Mouse (Mus musculus) lung, postnatal 10 days (tissue): ENCODE data around the gene Aplp2.
"Not testable (repeated sequence)": the region's sequence is repeated elsewhere in the genome, so short reads cannot be mapped to it uniquely, and the experiment has no call there.

Experiments used
- DNase-seq: peaks from one replicate; pipeline ENCODE4 v3.0.0; 2021

Aplp2 gene

GRCm38 (mm10) chr9:31176379-31177130 lies 35.1 kb downstream of the Aplp2 start:
- DNase-seq = peak; percentile 92

GRCm38 (mm10) chr9:31175978-31176377 lies 35.6 kb downstream of the Aplp2 start:
- no peak for DNase-seq

GRCm38 (mm10) chr9:31175346-31175745 lies 36.3 kb downstream of the Aplp2 start:
- no peak for DNase-seq

GRCm38 (mm10) chr9:31168356-31169093 lies 43.1 kb downstream of the Aplp2 start:
- no peak for DNase-seq

- DNase-seq = no peak
Measured at GRCm38 (mm10) chr9:31167305-31167704, 44.3 kb downstream of the Aplp2 start.

GRCm38 (mm10) chr9:31165505-31165904 lies 46.1 kb downstream of the Aplp2 start:
- not testable (repeated sequence) for DNase-seq

- no peak for DNase-seq
Measured at GRCm38 (mm10) chr9:31163327-31163726, 48.3 kb downstream of the Aplp2 start.

GRCm38 (mm10) chr9:31162911-31163310 lies 48.7 kb downstream of the Aplp2 start:
- no peak for DNase-seq

GRCm38 (mm10) chr9:31159910-31160309 lies 51.7 kb downstream of the Aplp2 start:
- DNase-seq = peak; percentile 44

- no peak for DNase-seq
Measured at GRCm38 (mm10) chr9:31156594-31156993, 55.0 kb downstream of the Aplp2 start.

GRCm38 (mm10) chr9:31151050-31151449 lies 60.6 kb downstream of the Aplp2 start:
- peak; percentile 39 for DNase-seq

GRCm38 (mm10) chr9:31148135-31148534 lies 63.5 kb downstream of the Aplp2 start:
- DNase-seq = no peak

GRCm38 (mm10) chr9:31145272-31145925 lies 66.2 kb downstream of the Aplp2 start:
- DNase-seq = no peak

- DNase-seq = no peak
Measured at GRCm38 (mm10) chr9:31142924-31143323, 68.7 kb downstream of the Aplp2 start.

- DNase-seq = no peak
Measured at GRCm38 (mm10) chr9:31133131-31133530, 78.5 kb downstream of the Aplp2 start.

- DNase-seq = peak; percentile 80
Measured at GRCm38 (mm10) chr9:31131205-31131968, 80.2 kb downstream of the Aplp2 start, which contains the start of gene St14. TSS of gene St14 (minus strand) at chr9:31131853.

- DNase-seq = peak; percentile 14
Measured at GRCm38 (mm10) chr9:31130357-31131204, 81.0 kb downstream of the Aplp2 start.

GRCm38 (mm10) chr9:31129956-31130355 lies 81.7 kb downstream of the Aplp2 start:
- DNase-seq = no peak

GRCm38 (mm10) chr9:31127876-31128465 lies 83.6 kb downstream of the Aplp2 start:
- no peak for DNase-seq

- no peak for DNase-seq
Measured at GRCm38 (mm10) chr9:31126079-31126478, 85.5 kb downstream of the Aplp2 start.

GRCm38 (mm10) chr9:31122464-31123030 lies 89.1 kb downstream of the Aplp2 start:
- DNase-seq = peak; percentile 7
